Mouse (Mus musculus) layer of hippocampus, adult 8-10 months (tissue): ENCODE measurements around the gene Kcna2. TPM values are rescaled to one million over a fixed set of nuclear protein-coding genes. Genes with fewer than 3 reads are reported as not detected.

ENCODE experiments used
- DNase-seq, 2 experiments: peaks; one replicate each; pipeline ENCODE4 v3.0.0; 2022; ENCODE audit warnings: low spot score in 2 of 2
- total RNA-seq, 4 experiments: library from RNA; stranded (reverse); gene quantifications; 2 replicates each; pipeline ENCODE4 v1.2.4; 2022

The Kcna2 gene
- total RNA-seq, 4 experiments from 2014 or later = 84.2 to 114 (median 96.6) TPM

DNA sequence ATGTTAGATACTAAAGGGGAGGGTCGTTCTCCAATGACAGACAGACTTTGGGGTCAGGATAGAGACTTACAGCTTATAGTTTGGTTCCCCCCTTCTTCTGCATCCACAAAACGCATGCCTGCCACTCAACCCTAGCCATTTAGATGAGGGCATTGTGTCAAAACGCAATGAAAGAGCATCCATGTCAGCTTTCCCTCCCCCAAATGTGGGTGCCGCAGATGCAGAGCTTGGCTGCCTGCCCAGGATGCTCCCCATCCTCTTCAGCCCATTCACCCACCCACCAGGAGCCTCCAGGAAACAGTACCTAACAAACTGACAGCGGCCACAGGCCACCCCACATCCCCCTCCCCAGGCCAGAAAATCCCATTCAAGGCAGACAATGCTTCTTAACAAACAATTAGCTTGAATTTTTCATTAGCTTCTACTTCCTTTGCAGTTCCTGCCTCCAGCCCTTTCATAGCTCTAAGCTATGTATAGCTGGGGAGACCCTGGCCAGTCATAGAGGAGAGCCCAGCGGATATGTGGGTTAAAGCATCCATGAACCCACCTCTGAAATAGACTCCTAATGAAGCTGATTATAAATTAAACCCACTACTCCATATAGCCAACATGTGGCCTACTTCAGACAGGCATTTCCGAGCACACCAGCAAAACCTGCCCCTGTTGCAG is 50.1 kb downstream of the Kcna2 start:
- peak in 1 of 2 experiments; percentile 35 for DNase-seq

DNA sequence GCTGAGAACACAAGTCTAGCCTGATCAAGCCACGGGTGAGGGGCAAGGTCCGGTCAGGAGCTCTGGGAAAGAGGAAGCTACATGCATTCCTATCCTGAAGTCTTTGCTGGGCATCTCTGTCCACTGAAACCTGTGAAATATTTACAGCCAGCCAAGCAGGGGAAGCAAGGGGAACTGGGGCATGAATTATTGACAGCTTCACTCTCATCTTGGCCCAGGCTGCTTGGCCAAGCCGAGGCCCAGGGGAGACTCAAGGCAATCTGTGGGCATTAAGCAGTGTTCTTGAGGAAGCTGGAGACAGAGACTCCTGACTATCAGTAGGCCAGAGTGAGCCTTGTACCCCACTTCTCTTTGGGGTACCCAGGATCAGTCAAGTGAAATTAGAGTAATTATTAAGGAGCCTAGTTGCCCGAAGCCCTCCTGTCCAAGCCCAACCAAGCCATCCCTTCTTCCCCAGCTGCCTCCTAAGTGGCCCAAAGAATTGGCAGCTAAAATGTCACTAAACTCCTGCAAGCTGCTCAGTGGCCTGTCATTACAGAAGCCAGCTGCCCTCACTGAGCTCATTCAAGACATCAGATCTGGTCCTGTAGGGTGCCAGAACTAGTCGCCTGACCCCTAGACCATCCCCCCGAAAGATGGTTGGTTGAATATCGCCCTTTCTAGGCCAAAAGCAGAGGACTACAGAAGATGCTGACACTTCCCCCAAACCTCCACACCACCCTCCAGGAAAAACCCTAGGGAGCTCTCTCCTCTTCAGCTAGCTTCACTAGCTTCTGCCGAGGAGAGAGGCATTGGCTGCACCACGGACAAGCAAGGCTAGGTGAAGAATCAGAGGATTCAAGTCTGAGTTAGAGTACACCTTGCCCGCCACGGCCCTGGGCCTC is 53.1 kb downstream of the Kcna2 start:
- no peak for DNase-seq

DNA sequence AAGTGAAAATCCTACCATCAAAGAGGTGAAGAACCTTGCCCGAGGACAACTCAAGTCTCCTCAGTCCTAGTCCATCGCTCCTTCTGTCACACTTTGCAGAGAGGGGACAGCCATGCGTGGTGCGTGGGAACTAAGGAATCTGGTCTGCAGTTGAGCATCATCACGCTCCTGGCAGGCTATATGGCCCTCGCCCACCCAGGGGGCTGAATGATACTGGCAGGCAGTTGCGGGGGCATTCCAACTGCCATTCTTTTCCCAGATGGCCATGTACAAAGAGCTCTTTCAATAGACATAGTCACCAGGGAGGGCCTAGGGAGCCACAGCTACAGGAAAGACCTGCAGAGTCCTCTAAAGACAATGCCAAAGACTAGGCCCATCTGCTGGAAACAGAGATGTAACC is 57.9 kb downstream of the Kcna2 start:
- DNase-seq = peak; percentile 28 to 33

GRCm38 (mm10) chr3:107159418-107159817 is 58.5 kb downstream of the Kcna2 start:
- peak in 1 of 2 experiments; percentile 24 for DNase-seq

- peak in 1 of 2 experiments; percentile 33 for DNase-seq
Observed at GRCm38 (mm10) chr3:107159859-107160324, 58.9 kb downstream of the Kcna2 start.

GRCm38 (mm10) chr3:107162741-107163140 is 61.8 kb downstream of the Kcna2 start:
- DNase-seq = no peak

Other genes starting within 250 kb of the Kcna2 start
- 10 to 100 TPM; 19.8 to 22.5 (median 21.0) TPM for gene Kcna3, start 65.0 kb upstream of the Kcna2 start, total RNA-seq
- not detected for gene Kcna10, start 81.9 kb downstream of the Kcna2 start, total RNA-seq
- gene Cym, start 120.6 kb downstream of the Kcna2 start, total RNA-seq = under 1 TPM in 1 of 4 experiments, not detected in 3; 0.27 TPM
- not detected for gene A630076J17Rik, start 129.5 kb downstream of the Kcna2 start, total RNA-seq
- gene Prok1, start 138.6 kb downstream of the Kcna2 start, total RNA-seq = under 1 TPM in 2 of 4 experiments, not detected in 2; 0.18 to 0.31 TPM
- 10 to 100 TPM; 59.9 to 73.1 (median 66.1) TPM for gene Lamtor5, start 177.7 kb downstream of the Kcna2 start, total RNA-seq
- gene Slc16a4, start 190.1 kb downstream of the Kcna2 start, total RNA-seq = 1 to 10 TPM in 3 of 4 experiments, under 1 TPM in 1; 0.62 to 1.6 (median 1.1) TPM
- gene Rbm15, start 232.5 kb downstream of the Kcna2 start, total RNA-seq = 10 to 100 TPM; 26.1 to 29.9 (median 28.4) TPM